Mouse (Mus musculus) central nervous system, embryonic 14 days (tissue): ENCODE measurements around the gene Mpp1. TPM values are rescaled to one million over a fixed set of nuclear protein-coding genes. Genes with fewer than 3 reads are reported as not detected.

Experiments
- polyA plus RNA-seq: library from polyadenylated mRNA; depleted of rRNA; stranded (reverse); fragments of >200 nt; gene quantifications from 2 replicates; pipeline ENCODE4 v1.2.3, GENCODE M21; 2012; rRNA removed

The Mpp1 gene
- polyA plus RNA-seq = 18.3 and 22.9 TPM in 2 replicates

GRCm38 (mm10) chrX:75130467-75131160 is at the start of gene Mpp1:
Mpp1 (minus strand) TSS chrX:75131016.

GRCm38 (mm10) chrX:75163670-75164069 is 32.9 kb upstream of the Mpp1 start, which contains the start of gene Smim9:
Smim9 (minus strand) TSS chrX:75163770.

GRCm38 (mm10) chrX:75095369-75096162 is 35.2 kb downstream of the Mpp1 start, which contains the start of gene Dkc1:
Dkc1 (plus strand) TSS chrX:75095854.

GRCm38 (mm10) chrX:75084774-75085508 is 45.9 kb downstream of the Mpp1 start, which contains the start of gene Gab3:
Gab3 (minus strand) TSS chrX:75085458.

Other genes with a start within 250 kb of the Mpp1 start
- gene Gab3, start 45.6 kb downstream of the Mpp1 start, polyA plus RNA-seq = 0.81 and 0.91 TPM in 2 replicates
- 58.2 and 65.8 TPM in 2 replicates for gene Dkc1, start 35.2 kb downstream of the Mpp1 start, polyA plus RNA-seq
- gene Smim9, start 32.8 kb upstream of the Mpp1 start, polyA plus RNA-seq = not detected in 2 replicates